8 mouse cellular contexts compared by ENCODE assay signal in genomic region chr8:86746511-86746910, GRCm38 (mm10). TPM values are rescaled to one million over a fixed set of nuclear protein-coding genes. Genes with fewer than 3 reads are reported as not detected.
DNase-seq lines count a peak whose midpoint lies in the region; ATAC-seq and TF ChIP-seq lines count a peak whose summit lies in the region.

No protein-coding gene starts in this region.

- TF ChIP-seq POLR2A in testis, adult 2 months (IDR thresholded peaks at IDR 0.05; ENCODE audit: control insufficient read depth, low read depth, low read length), result peak; percentile 38

- 2% methylated on average over 11 of the region's 11 CpGs for WGBS in limb, embryonic 13.5 days

- TF ChIP-seq CTCF in testis, adult 2 months (IDR thresholded peaks at IDR 0.05; ENCODE audit: control insufficient read depth, insufficient read depth, insufficient replicate concordance, low read depth, low read length), result no peak

- DNase-seq in adrenal gland, postnatal 10 days, result peak; percentile 46
- DNase-seq in adrenal gland, postnatal 4 days (ENCODE audit: low spot score in 2 of 2), result no peak
- no peak for DNase-seq in testis, postnatal 10 days (ENCODE audit: low spot score)
- DNase-seq in heart, postnatal 4 days, result peak; percentile 24
- no peak for DNase-seq in testis, postnatal 14 days (ENCODE audit: low spot score)

- H3K9me3 ChIP-seq in limb, embryonic 13.5 days, result no peaks in the 10 kb centered on the region

- ATAC-seq in limb, embryonic 13.5 days (ENCODE audit: low FRiP score, low read depth), result peak; percentile 9; the same call in 1 of the 2 replicates
- 0 out of 2 replicates have a peak, but pooled peaks have one; percentile 5 for ATAC-seq in monocyte, adult 5-6 weeks (replicated peaks; ENCODE audit: insufficient number of reproducible peaks, low FRiP score, low TSS enrichment, poor library complexity, severe bottlenecking)

- H3K27me3 ChIP-seq in testis, adult 2 months (ENCODE audit: control insufficient read depth, insufficient read depth, low read length), result no peaks in the 10 kb centered on the region
- H3K27me3 ChIP-seq in limb, embryonic 13.5 days, result no peaks in the 10 kb centered on the region

- peak overlapping the region; percentile 96 for H3K27ac ChIP-seq in testis, adult 2 months (ENCODE audit: control insufficient read depth, insufficient read depth, low read depth, low read length)
- H3K27ac ChIP-seq in limb, embryonic 13.5 days, result peak overlapping the region; percentile 97; the same call in 1 of the 2 replicates

- peak overlapping the region; percentile 86 for H3K4me2 ChIP-seq in limb, embryonic 13.5 days (replicated peaks)

- H3K4me1 ChIP-seq in testis, adult 2 months (ENCODE audit: control insufficient read depth, insufficient read depth, low read length), result peaks cover 4% of the 10 kb centered on the region; the same call in 1 of the 2 replicates
- peaks cover 29% of the 10 kb centered on the region for H3K4me1 ChIP-seq in limb, embryonic 13.5 days

- no peaks in the 10 kb centered on the region for H3K36me3 ChIP-seq in testis, adult 2 months (ENCODE audit: control insufficient read depth, insufficient read depth, low read length)
- no peaks in the 10 kb centered on the region for H3K36me3 ChIP-seq in limb, embryonic 13.5 days

- H3K4me3 ChIP-seq in testis, adult 2 months (ENCODE audit: control insufficient read depth, low read depth, low read length), result peak overlapping the region; percentile 92
- H3K4me3 ChIP-seq in limb, embryonic 13.5 days, result peak overlapping the region; percentile 86

- H3K9ac ChIP-seq in limb, embryonic 13.5 days, result peak overlapping the region; percentile 98

RNA-seq across cellular contexts. Expression of gene Siah1a, which starts 0.8 kb away (rescaled TPM):
- 10 to 100 TPM; 19.4 to 23.0 TPM for total RNA-seq in adrenal gland, postnatal 10 days (2021)
- total RNA-seq in adrenal gland, postnatal 4 days (2021), result 10 to 100 TPM; 32.0 to 35.5 TPM
- polyA plus RNA-seq in testis, adult 2 months (2012; rRNA removed), result 23.7 and 26.5 TPM in 2 replicates
- 10 to 100 TPM; 30.2 to 31.2 TPM for total RNA-seq in heart, postnatal 4 days (2021)
- 55.7 and 58.5 TPM in 2 replicates for polyA plus RNA-seq in limb, embryonic 13.5 days (2015; fragmentation: Nextera tagmentation; extraction: Ambion mirVana)
- total RNA-seq in monocyte, adult 5-6 weeks (2017), result 29.7 to 37.9 TPM (median 35.9 TPM) in 3 replicates

RNA-seq across cellular contexts. Expression of gene Gm10638, which starts 1.0 kb away (rescaled TPM):
- total RNA-seq in adrenal gland, postnatal 10 days (2021), result 1 to 10 TPM; 2.8 to 2.9 TPM
- 1 to 10 TPM; 4.2 to 5.2 TPM for total RNA-seq in adrenal gland, postnatal 4 days (2021)
- 248 and 359 TPM in 2 replicates for polyA plus RNA-seq in testis, adult 2 months (2012; rRNA removed)
- 1 to 10 TPM; 3.0 to 3.6 TPM for total RNA-seq in heart, postnatal 4 days (2021)
- polyA plus RNA-seq in limb, embryonic 13.5 days (2015; fragmentation: Nextera tagmentation; extraction: Ambion mirVana), result 5.0 TPM in 2 replicates
- total RNA-seq in monocyte, adult 5-6 weeks (2017), result not detected in 3 replicates

Comparison
In these comparisons a context has a peak if more than half of its experiments do, and no peak if none do; other contexts are left out.
1. DNase-seq: peak in adrenal gland, postnatal 10 days (single experiment) and heart, postnatal 4 days (single experiment); none in adrenal gland, postnatal 4 days (0 of 2), testis, postnatal 10 days (single experiment) and testis, postnatal 14 days (single experiment).